Mouse (Mus musculus) ovary, postnatal 36 days (tissue): Measurements from ENCODE around the gene Zfp408.
"Not testable (repeated sequence)": the region's sequence is repeated elsewhere in the genome, so short reads cannot be mapped to it uniquely, and the experiment has no call there.

Source experiments
- DNase-seq: peaks from one replicate; pipeline ENCODE4 v3.0.0; 2022; ENCODE audit warnings: low spot score, mixed read lengths

The Zfp408 gene

GRCm38 (mm10) chr2:91609370-91609769 lies 40.2 kb downstream of the Zfp408 start:
- not testable (repeated sequence) for DNase-seq

- DNase-seq = no peak
These were observed 47.2 kb downstream of the Zfp408 start for GRCm38 (mm10) chr2:91602389-91602788.

- no peak for DNase-seq
These were observed 49.1 kb downstream of the Zfp408 start for GRCm38 (mm10) chr2:91600475-91600874.
